Mouse (Mus musculus): Measurements from ENCODE around the gene Gm7030. TPM values are rescaled to one million over a fixed set of nuclear protein-coding genes. Genes with fewer than 3 reads are reported as not detected.
A peak's percentile ranks its signal among the peaks of the same experiment; 100 is the strongest.

The Gm7030 gene
- total and polyA plus RNA-seq, 3 experiments: not detected

DNA sequence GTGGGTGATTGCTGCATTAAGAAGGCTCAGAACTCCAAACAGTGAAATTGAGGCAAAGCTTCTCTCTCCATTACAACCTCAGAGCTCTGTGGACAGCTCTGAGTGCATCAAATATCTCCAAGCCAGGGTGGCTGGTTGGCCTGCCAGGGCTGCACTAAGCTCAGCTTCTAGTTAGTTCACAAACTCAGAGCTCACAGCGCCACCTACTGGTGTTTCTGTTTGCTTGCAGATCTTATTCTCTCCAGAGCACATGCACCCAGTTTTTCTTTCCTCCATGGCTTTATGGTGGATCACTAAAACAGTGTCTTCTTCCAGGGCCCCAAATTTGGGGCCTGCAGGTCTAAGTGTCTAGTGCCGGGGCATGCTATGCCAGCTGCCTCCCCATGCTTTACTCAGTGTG, 68.4 kb downstream of the Gm7030 start:
- Histone ChIP-seq H3K9me3 (replicated peaks; ENCODE audit: low read length) (no peaks in the 10 kb centered on the region), H3K79me2 (replicated peaks; ENCODE audit: control insufficient read depth, extremely low read depth, insufficient read depth, poor library complexity, severe bottlenecking) (no peaks in the 10 kb centered on the region), H3K36me3 (replicated peaks in 1 of 2; ENCODE audit: control insufficient read depth in 1 of 2, insufficient read depth in 1 of 2, low read length in 1 of 2) (no peaks in the 10 kb centered on the region), H3K4me1 (ENCODE audit: control insufficient read depth in 1 of 2, insufficient read depth in 2 of 2) (no peaks in the 10 kb centered on the region), H3K4me3 (replicated peaks in 1 of 3; ENCODE audit: low read depth in 2 of 3, low read length in 2 of 3, poor library complexity in 1 of 3) (no peak overlapping the region), H3K27me3 (replicated peaks) (peaks cover 11% of the 10 kb centered on the region), H3K4me2 (ENCODE audit: insufficient read depth, low read depth, poor library complexity, severe bottlenecking) (no peak overlapping the region), H3K27ac (ENCODE audit: insufficient read depth, low read depth) (no peak overlapping the region), H3K9ac (ENCODE audit: insufficient read depth, low read depth) (no peak overlapping the region)
- peak; percentile 92 for DNase-seq (ENCODE audit: extremely low read depth)
- in situ Hi-C loops (cut with MboI; ENCODE audit: low pct_ligation_motif_present, low pct_unique_long_range_greater_than_20kb, low sequenced_read_pairs): loop anchor here (10.0 kb wide), 2 partner anchors 74 to 134 kb away; partner anchors contain the start of gene H2-T3
- TF ChIP-seq CHD1 (IDR thresholded peaks at IDR 0.05; ENCODE audit: low read depth, low read length) (no peak), RAD21 (IDR thresholded peaks at IDR 0.05; ENCODE audit: low read depth, low read length) (peak; percentile 80), ZC3H11A (IDR thresholded peaks at IDR 0.05; ENCODE audit: low read depth, low read length) (no peak), IRF4 (IDR thresholded peaks at IDR 0.05; ENCODE audit: low read depth, low read length) (no peak), MEF2A (IDR thresholded peaks at IDR 0.05; ENCODE audit: borderline replicate concordance, low read depth, low read length) (no peak), NRF1 (IDR thresholded peaks at IDR 0.05; ENCODE audit: low read depth, low read length) (no peak), JUN (IDR thresholded peaks at IDR 0.05; ENCODE audit: insufficient read depth, low read depth, low read length) (no peak), SMC3 (IDR thresholded peaks at IDR 0.05; ENCODE audit: low read depth, low read length) (peak; percentile 80), CTCF (conservative IDR thresholded peaks at IDR 0.05 in 1 of 2, IDR thresholded peaks at IDR 0.05 in 1 of 2; ENCODE audit: low read depth in 2 of 2, low read length in 2 of 2) (peak; percentile 75 to 87), MXI1 (IDR thresholded peaks at IDR 0.05; ENCODE audit: low read depth, low read length) (no peak), MYC (IDR thresholded peaks at IDR 0.05; ENCODE audit: low read depth, low read length) (peak; percentile 59; the same call in 1 of the 2 replicates)
- dilution Hi-C loops (cut with MboI; ENCODE audit: extremely low pct_ligation_motif_present, extremely low pct_unique_long_range_greater_than_20kb, low sequenced_read_pairs): no loop called here

Other genes starting within 250 kb of the Gm7030 start
Only the 20 nearest of the 21 such genes appear.
- 7.1 and 8.7 TPM in 2 replicates for gene 2310061I04Rik, start 232.0 kb downstream of the Gm7030 start, total RNA-seq (2012; rRNA removed)
- gene 2310061I04Rik, start 232.0 kb downstream of the Gm7030 start, total RNA-seq (2014; rRNA removed): 4.2 and 5.7 TPM in 2 replicates
- 39.5 and 46.4 TPM in 2 replicates for gene 2310061I04Rik, start 232.0 kb downstream of the Gm7030 start, polyA plus RNA-seq (2012; ENCODE audit: insufficient read length, low read depth)
- gene Atat1, start 219.3 kb downstream of the Gm7030 start, total RNA-seq (2012; rRNA removed): 12.5 and 14.5 TPM in 2 replicates
- 5.2 and 5.7 TPM in 2 replicates for gene Atat1, start 219.3 kb downstream of the Gm7030 start, total RNA-seq (2014; rRNA removed)
- 9.9 and 10.4 TPM in 2 replicates for gene Atat1, start 219.3 kb downstream of the Gm7030 start, polyA plus RNA-seq (2012; ENCODE audit: insufficient read length, low read depth)
- gene Mrps18b, start 213.0 kb downstream of the Gm7030 start, total RNA-seq (2012; rRNA removed): 108 and 135 TPM in 2 replicates
- 135 and 148 TPM in 2 replicates for gene Mrps18b, start 213.0 kb downstream of the Gm7030 start, total RNA-seq (2014; rRNA removed)
- 172 and 180 TPM in 2 replicates for gene Mrps18b, start 213.0 kb downstream of the Gm7030 start, polyA plus RNA-seq (2012; ENCODE audit: insufficient read length, low read depth)
- gene Ppp1r10, start 213.0 kb downstream of the Gm7030 start, total RNA-seq (2012; rRNA removed): 31.6 TPM in 2 replicates
- 10.7 and 14.5 TPM in 2 replicates for gene Ppp1r10, start 213.0 kb downstream of the Gm7030 start, total RNA-seq (2014; rRNA removed)
- gene Ppp1r10, start 213.0 kb downstream of the Gm7030 start, polyA plus RNA-seq (2012; ENCODE audit: insufficient read length, low read depth): 69.9 and 70.3 TPM in 2 replicates
- gene Abcf1, start 159.7 kb downstream of the Gm7030 start, total RNA-seq (2012; rRNA removed): 110 and 136 TPM in 2 replicates
- gene Abcf1, start 159.7 kb downstream of the Gm7030 start, total RNA-seq (2014; rRNA removed): 52.8 and 52.9 TPM in 2 replicates
- 290 and 352 TPM in 2 replicates for gene Abcf1, start 159.7 kb downstream of the Gm7030 start, polyA plus RNA-seq (2012; ENCODE audit: insufficient read length, low read depth)
- gene Gnl1, start 149.6 kb downstream of the Gm7030 start, total RNA-seq (2012; rRNA removed): 24.3 and 29.0 TPM in 2 replicates
- gene Gnl1, start 149.6 kb downstream of the Gm7030 start, total RNA-seq (2014; rRNA removed): 15.9 and 18.7 TPM in 2 replicates
- gene Gnl1, start 149.6 kb downstream of the Gm7030 start, polyA plus RNA-seq (2012; ENCODE audit: insufficient read length, low read depth): 33.4 and 41.1 TPM in 2 replicates
- gene Prr3, start 149.2 kb downstream of the Gm7030 start, total RNA-seq (2012; rRNA removed): 5.5 and 8.3 TPM in 2 replicates
- gene Prr3, start 149.2 kb downstream of the Gm7030 start, total RNA-seq (2014; rRNA removed): 2.3 and 4.0 TPM in 2 replicates
- 30.6 and 32.0 TPM in 2 replicates for gene Prr3, start 149.2 kb downstream of the Gm7030 start, polyA plus RNA-seq (2012; ENCODE audit: insufficient read length, low read depth)
- 9.8 and 16.1 TPM in 2 replicates for gene H2-T24, start 108.9 kb downstream of the Gm7030 start, total RNA-seq (2012; rRNA removed)
- 6.6 and 7.6 TPM in 2 replicates for gene H2-T24, start 108.9 kb downstream of the Gm7030 start, total RNA-seq (2014; rRNA removed)
- gene H2-T24, start 108.9 kb downstream of the Gm7030 start, polyA plus RNA-seq (2012; ENCODE audit: insufficient read length, low read depth): 8.9 and 9.3 TPM in 2 replicates
- 21.8 and 23.0 TPM in 2 replicates for gene H2-T23, start 96.6 kb downstream of the Gm7030 start, total RNA-seq (2012; rRNA removed)
- 35.6 and 38.8 TPM in 2 replicates for gene H2-T23, start 96.6 kb downstream of the Gm7030 start, total RNA-seq (2014; rRNA removed)
- gene H2-T23, start 96.6 kb downstream of the Gm7030 start, polyA plus RNA-seq (2012; ENCODE audit: insufficient read length, low read depth): 42.1 and 75.0 TPM in 2 replicates
- 9.6 and 10.6 TPM in 2 replicates for gene H2-T22, start 86.7 kb downstream of the Gm7030 start, total RNA-seq (2012; rRNA removed)
- gene H2-T22, start 86.7 kb downstream of the Gm7030 start, total RNA-seq (2014; rRNA removed): 14.9 and 16.4 TPM in 2 replicates
- 19.8 and 26.1 TPM in 2 replicates for gene H2-T22, start 86.7 kb downstream of the Gm7030 start, polyA plus RNA-seq (2012; ENCODE audit: insufficient read length, low read depth)
- gene Gm6034, start 86.5 kb downstream of the Gm7030 start, total RNA-seq (2012; rRNA removed): 0.80 and 1.1 TPM in 2 replicates
- 0.42 TPM in 1 of 2 replicates, not detected in the other for gene Gm6034, start 86.5 kb downstream of the Gm7030 start, total RNA-seq (2014; rRNA removed)
- gene Gm6034, start 86.5 kb downstream of the Gm7030 start, polyA plus RNA-seq (2012; ENCODE audit: insufficient read length, low read depth): 1.7 and 2.1 TPM in 2 replicates
- 23.8 and 25.1 TPM in 2 replicates for gene Gm11127, start 71.1 kb downstream of the Gm7030 start, total RNA-seq (2012; rRNA removed)
- 1.2 and 2.0 TPM in 2 replicates for gene Gm11127, start 71.1 kb downstream of the Gm7030 start, total RNA-seq (2014; rRNA removed)
- gene Gm11127, start 71.1 kb downstream of the Gm7030 start, polyA plus RNA-seq (2012; ENCODE audit: insufficient read length, low read depth): 0.27 and 0.37 TPM in 2 replicates
- gene Gm19684, start 7.7 kb downstream of the Gm7030 start, total RNA-seq (2012; rRNA removed): 0.34 and 0.55 TPM in 2 replicates
- gene Gm19684, start 7.7 kb downstream of the Gm7030 start, total RNA-seq (2014; rRNA removed): 0.35 TPM in 1 of 2 replicates, not detected in the other
- gene Gm19684, start 7.7 kb downstream of the Gm7030 start, polyA plus RNA-seq (2012; ENCODE audit: insufficient read length, low read depth): 0.87 and 0.93 TPM in 2 replicates
- 0.25 and 0.38 TPM in 2 replicates for gene Gm8909, start 39.1 kb upstream of the Gm7030 start, total RNA-seq (2012; rRNA removed)
- not detected in 2 replicates for gene Gm8909, start 39.1 kb upstream of the Gm7030 start, total RNA-seq (2014; rRNA removed)
- 16.5 and 35.5 TPM in 2 replicates for gene Gm8909, start 39.1 kb upstream of the Gm7030 start, polyA plus RNA-seq (2012; ENCODE audit: insufficient read length, low read depth)
- not detected in 2 replicates for gene H2-T3, start 60.9 kb upstream of the Gm7030 start, total RNA-seq (2012; rRNA removed)
- not detected in 2 replicates for gene H2-T3, start 60.9 kb upstream of the Gm7030 start, total RNA-seq (2014; rRNA removed)
- gene H2-T3, start 60.9 kb upstream of the Gm7030 start, polyA plus RNA-seq (2012; ENCODE audit: insufficient read length, low read depth): 0.74 and 1.3 TPM in 2 replicates
- gene Rpp21, start 128.6 kb upstream of the Gm7030 start, total RNA-seq (2012; rRNA removed): 53.8 and 59.7 TPM in 2 replicates
- 22.5 and 25.4 TPM in 2 replicates for gene Rpp21, start 128.6 kb upstream of the Gm7030 start, total RNA-seq (2014; rRNA removed)
- gene Rpp21, start 128.6 kb upstream of the Gm7030 start, polyA plus RNA-seq (2012; ENCODE audit: insufficient read length, low read depth): 44.2 and 50.5 TPM in 2 replicates
- 10.4 and 12.6 TPM in 2 replicates for gene Trim39, start 142.8 kb upstream of the Gm7030 start, total RNA-seq (2012; rRNA removed)
- gene Trim39, start 142.8 kb upstream of the Gm7030 start, total RNA-seq (2014; rRNA removed): 11.1 and 12.3 TPM in 2 replicates
- 14.2 and 14.5 TPM in 2 replicates for gene Trim39, start 142.8 kb upstream of the Gm7030 start, polyA plus RNA-seq (2012; ENCODE audit: insufficient read length, low read depth)
- 6.0 and 7.0 TPM in 2 replicates for gene H2-M10.2, start 157.1 kb upstream of the Gm7030 start, total RNA-seq (2012; rRNA removed)
- not detected in 2 replicates for gene H2-M10.2, start 157.1 kb upstream of the Gm7030 start, total RNA-seq (2014; rRNA removed)
- 0.26 TPM in 1 of 2 replicates, not detected in the other for gene H2-M10.2, start 157.1 kb upstream of the Gm7030 start, polyA plus RNA-seq (2012; ENCODE audit: insufficient read length, low read depth)
- gene H2-M10.1, start 196.7 kb upstream of the Gm7030 start, total RNA-seq (2012; rRNA removed): 16.7 and 21.4 TPM in 2 replicates
- gene H2-M10.1, start 196.7 kb upstream of the Gm7030 start, total RNA-seq (2014; rRNA removed): 0.43 and 0.78 TPM in 2 replicates
- 0.66 and 1.5 TPM in 2 replicates for gene H2-M10.1, start 196.7 kb upstream of the Gm7030 start, polyA plus RNA-seq (2012; ENCODE audit: insufficient read length, low read depth)
- 0.13 and 0.17 TPM in 2 replicates for gene H2-M10.3, start 239.0 kb upstream of the Gm7030 start, total RNA-seq (2012; rRNA removed)
- not detected in 2 replicates for gene H2-M10.3, start 239.0 kb upstream of the Gm7030 start, total RNA-seq (2014; rRNA removed)
- gene H2-M10.3, start 239.0 kb upstream of the Gm7030 start, polyA plus RNA-seq (2012; ENCODE audit: insufficient read length, low read depth): not detected in 2 replicates

Measured in CH12.LX (cell line).